Mouse (Mus musculus) G1E (cell line): ENCODE measurements around the gene Gm5868.
"Not testable (repeated sequence)": the region's sequence is repeated elsewhere in the genome, so short reads cannot be mapped to it uniquely, and the experiment has no call there.

Experiments used
- CTCF ChIP-seq: IDR thresholded peaks from 2 replicates; pipeline ENCODE4 v1.5.1; 2012; ENCODE audit warnings: low read depth, low read length, inconsistent platforms, mixed read lengths
- GATA1 ChIP-seq: IDR thresholded peaks from 2 replicates; pipeline ENCODE4 v1.6.1; 2012; ENCODE audit warnings: borderline replicate concordance, low read length, inconsistent platforms, mixed read lengths

DNA sequence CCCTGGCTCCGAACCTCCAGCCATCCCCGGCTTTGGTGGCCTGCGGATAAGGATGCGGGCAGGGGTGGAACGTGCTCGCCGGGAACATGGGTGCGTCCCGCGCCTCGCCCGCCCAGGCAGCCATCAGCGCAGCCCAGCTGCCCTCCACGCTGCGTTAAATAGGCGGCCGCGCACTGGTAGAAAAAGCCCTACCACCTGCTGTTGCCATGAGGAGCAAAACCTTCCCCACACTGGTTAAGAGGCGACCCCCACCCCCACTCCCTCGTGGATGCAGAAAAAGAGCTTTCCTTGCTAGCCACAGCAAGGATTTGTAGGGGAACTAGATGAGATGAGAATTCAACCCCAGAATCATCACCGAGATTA, 6.4 kb downstream of the Gm5868 start, which contains the start of gene Zar1:
- not testable (repeated sequence) for TF ChIP-seq CTCF, GATA1
